Mouse (Mus musculus) megakaryocyte, embryonic 14.5 days (primary cell): Measurements from ENCODE around the gene Kel.

Experiments used
- FLI1 ChIP-seq: IDR thresholded peaks from 2 replicates; pipeline ENCODE4 v1.6.1; 2012; ENCODE audit warnings: low read length, inconsistent platforms, mixed read lengths
- GATA1 ChIP-seq: IDR thresholded peaks from 3 replicates; pipeline ENCODE4 v1.6.1; 2012; ENCODE audit warnings: mixed read lengths, low read length, inconsistent platforms, borderline replicate concordance

DNA sequence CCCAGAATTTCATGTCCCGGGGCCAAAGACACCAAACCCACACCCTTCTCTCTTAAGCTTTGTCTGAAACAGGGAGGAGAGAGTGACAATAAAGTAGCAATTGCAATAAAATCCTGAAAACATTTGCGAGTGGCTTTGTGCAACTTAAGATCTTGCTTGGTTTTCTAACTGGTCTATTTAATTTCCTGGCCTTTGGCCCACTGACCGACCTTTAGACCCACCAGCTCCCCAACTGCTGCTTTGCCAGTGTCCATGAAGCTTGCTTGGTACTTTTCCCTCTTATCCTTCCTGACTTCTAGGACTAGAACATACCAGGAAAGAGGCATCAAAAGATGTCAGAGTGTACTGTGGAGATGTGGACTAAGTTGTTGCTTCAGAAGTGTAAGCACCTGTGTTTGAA, 18.5 kb downstream of the Kel start:
- TF ChIP-seq GATA1 (no peak), FLI1 (no peak)
